Mouse (Mus musculus): Measurements from ENCODE around the gene Ninj1. TPM values are rescaled to one million over a fixed set of nuclear protein-coding genes. Genes with fewer than 3 reads are reported as not detected.

Gene Ninj1
- total and polyA plus RNA-seq, 3 experiments = 30.5 to 69.8 TPM; not detected in 1

DNA sequence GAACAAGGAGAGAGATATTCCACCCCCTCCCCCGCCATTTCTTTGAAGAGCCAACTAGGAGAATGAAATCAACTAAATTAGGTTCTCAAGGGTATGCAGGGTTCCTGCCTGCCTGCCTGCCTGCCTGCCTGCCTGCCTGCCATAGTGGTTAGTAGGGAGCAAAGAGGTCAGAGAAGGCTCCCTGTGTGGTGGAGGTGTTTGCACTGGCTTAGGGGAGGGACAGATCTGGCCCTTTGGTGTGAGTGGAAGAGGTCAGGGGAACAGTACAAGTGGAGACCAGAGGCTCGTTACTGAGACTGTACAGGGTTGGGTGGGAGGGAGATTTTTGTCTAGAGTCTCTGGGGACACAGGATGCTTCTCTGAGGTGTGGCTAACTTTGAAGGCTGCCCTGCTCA lies 1.7 kb downstream of the Ninj1 start:
- H3K4me1 ChIP-seq (ENCODE audit: control insufficient read depth in 1 of 2, insufficient read depth in 2 of 2, low read length in 2 of 2) = peaks cover 0 to 14% of the 10 kb centered on the region in 2 experiments; a peak in 3 of 4 replicates
- TF ChIP-seq MAZ (IDR thresholded peaks at IDR 0.05; ENCODE audit: low read depth, low read length) (no peak), MYB (IDR thresholded peaks at IDR 0.05; ENCODE audit: low read depth, low read length) (no peak), ZKSCAN1 (IDR thresholded peaks at IDR 0.05; ENCODE audit: low read depth, low read length) (no peak), NELFE (IDR thresholded peaks at IDR 0.05; ENCODE audit: low read depth, low read length) (no peak), CHD2 (IDR thresholded peaks at IDR 0.05; ENCODE audit: low read length) (no peak), RCOR1 (IDR thresholded peaks at IDR 0.05; ENCODE audit: low read depth, low read length) (no peak), NRF1 (IDR thresholded peaks at IDR 0.05; ENCODE audit: insufficient read depth, low read depth, low read length, poor library complexity, severe bottlenecking) (no peak), USF1 (IDR thresholded peaks at IDR 0.05; ENCODE audit: low read depth, low read length) (no peak), MAFK (IDR thresholded peaks at IDR 0.05; ENCODE audit: borderline replicate concordance, low read depth, low read length) (no peak), SMC3 (IDR thresholded peaks at IDR 0.05; ENCODE audit: low read depth, low read length) (no peak), KAT2A (conservative IDR thresholded peaks at IDR 0.05; ENCODE audit: low read depth, low read length) (no peak), ETS1 (IDR thresholded peaks at IDR 0.05; ENCODE audit: low read depth, low read length) (no peak)

GRCm38 (mm10) chr13:49189970-49190870 lies 2.9 kb downstream of the Ninj1 start:
- Histone ChIP-seq H3K36me3 (ENCODE audit: control insufficient read depth in 1 of 2, insufficient read depth in 2 of 2, low read length in 2 of 2) (peaks cover 0 to 9% of the 10 kb centered on the region in 2 experiments; a peak in 2 of 4 replicates), H3K27ac (ENCODE audit: control insufficient read depth, low read depth, low read length) (no peak overlapping the region), H3K9me3 (replicated peaks; ENCODE audit: insufficient read depth, low read length) (no peaks in the 10 kb centered on the region), H3K27me3 (ENCODE audit: control insufficient read depth in 1 of 2, insufficient read depth in 2 of 2, low read length in 2 of 2) (no peaks in the 10 kb centered on the region), H3K79me2 (ENCODE audit: control insufficient read depth, insufficient read depth, low read length, poor library complexity) (no peaks in the 10 kb centered on the region; the same call in 1 of the 2 replicates), H3K4me3 (ENCODE audit: control insufficient read depth in 1 of 2, insufficient read depth in 1 of 2, low read depth in 2 of 2, low read length in 2 of 2) (no peak overlapping the region), H3K4me1 (ENCODE audit: control insufficient read depth in 1 of 2, insufficient read depth in 2 of 2, low read length in 2 of 2) (peaks cover 0 to 14% of the 10 kb centered on the region in 2 experiments; a peak in 3 of 4 replicates), H3K9ac (ENCODE audit: control insufficient read depth, low read depth, low read length, poor library complexity, severe bottlenecking) (no peak overlapping the region)
- TF ChIP-seq EP300 (IDR thresholded peaks at IDR 0.05; ENCODE audit: low read depth in 1 of 2, low read length in 2 of 2) = no peak
- TF ChIP-seq KAT2A (conservative IDR thresholded peaks at IDR 0.05; ENCODE audit: low read depth, low read length) = no peak
- no peak for TF ChIP-seq JUND (IDR thresholded peaks at IDR 0.05; ENCODE audit: low read depth, low read length)
- TF ChIP-seq CHD2 (IDR thresholded peaks at IDR 0.05; ENCODE audit: low read length) = no peak
- no peak for TF ChIP-seq ZNF384 (IDR thresholded peaks at IDR 0.05; ENCODE audit: low read depth, low read length)
- no peak for TF ChIP-seq BHLHE40 (IDR thresholded peaks at IDR 0.05; ENCODE audit: borderline replicate concordance, low read depth, low read length)
- no peak for TF ChIP-seq USF2 (IDR thresholded peaks at IDR 0.05; ENCODE audit: borderline replicate concordance in 1 of 2, insufficient read depth in 1 of 2, low read depth in 1 of 2, low read length in 2 of 2)
- no peak for TF ChIP-seq E2F4 (IDR thresholded peaks at IDR 0.05; ENCODE audit: borderline replicate concordance, low read depth, low read length)
- no peak for TF ChIP-seq POLR2AphosphoS2 (IDR thresholded peaks at IDR 0.05; ENCODE audit: low read length)
- no peak for TF ChIP-seq POLR2A (IDR thresholded peaks at IDR 0.05; ENCODE audit: control insufficient read depth in 1 of 2, insufficient read depth in 1 of 2, low read depth in 1 of 2, low read length in 2 of 2, poor library complexity in 1 of 2)
- TF ChIP-seq MXI1 (IDR thresholded peaks at IDR 0.05; ENCODE audit: low read depth, low read length) = no peak
- DNase-seq (ENCODE audit: low read depth, low spot score) = no peak

More for the DNA sequence above, 1.7 kb downstream of the Ninj1 start:
- DNase-seq (ENCODE audit: low read depth, low spot score) = no peak
- Histone ChIP-seq H3K9ac (ENCODE audit: control insufficient read depth, low read depth, low read length, poor library complexity, severe bottlenecking) (no peak overlapping the region), H3K4me3 (ENCODE audit: control insufficient read depth in 1 of 2, insufficient read depth in 1 of 2, low read depth in 2 of 2, low read length in 2 of 2) (no peak overlapping the region), H3K27me3 (ENCODE audit: control insufficient read depth in 1 of 2, insufficient read depth in 2 of 2, low read length in 2 of 2) (no peaks in the 10 kb centered on the region), H3K27ac (ENCODE audit: control insufficient read depth, low read depth, low read length) (no peak overlapping the region), H3K9me3 (replicated peaks; ENCODE audit: insufficient read depth, low read length) (no peaks in the 10 kb centered on the region), H3K36me3 (ENCODE audit: control insufficient read depth in 1 of 2, insufficient read depth in 2 of 2, low read length in 2 of 2) (peaks cover 0 to 9% of the 10 kb centered on the region in 2 experiments; a peak in 2 of 4 replicates), H3K79me2 (ENCODE audit: control insufficient read depth, insufficient read depth, low read length, poor library complexity) (no peaks in the 10 kb centered on the region; the same call in 1 of the 2 replicates)

All from MEL (cell line).